19 mouse cellular contexts compared by ENCODE assay signal in genomic region chr7:109636086-109636792, GRCm38 (mm10).
DNase-seq lines count a peak whose midpoint lies in the region; ATAC-seq lines count a peak whose summit lies in the region.
"Had no signal": no experiment of that assay in that cellular context is flagged by ENCODE, and none has a peak within 500 bp of the region (broad histone marks: within the 10 kb centered on the region; RNA-seq: fewer than 3 reads in every experiment).

No protein-coding gene starts in this region.

- H3K27me3 ChIP-seq in heart, embryonic 11.5 days (ENCODE audit: control insufficient read depth, insufficient read depth, low read length): no peaks in the 10 kb centered on the region
- no peaks in the 10 kb centered on the region; the same call in 1 of the 2 replicates for H3K27me3 ChIP-seq in liver, embryonic 13.5 days

- intact Hi-C loops in heart, postnatal 14 days (cut with DNase I): loop anchor here (5.0 kb wide), 1 partner anchor 36 kb away; no protein-coding TSS in a partner anchor

- 54% methylated on average over 8 of the region's 8 CpGs for WGBS in heart, embryonic 11.5 days (ENCODE audit: insufficient replicate concordance)
- WGBS in liver, embryonic 13.5 days (ENCODE audit: insufficient replicate concordance): 44% methylated on average over 8 of the region's 8 CpGs

- H3K4me1 ChIP-seq in heart, embryonic 11.5 days (ENCODE audit: control insufficient read depth, insufficient read depth, low read length): peaks cover 23% of the 10 kb centered on the region
- peaks cover 77% of the 10 kb centered on the region for H3K4me1 ChIP-seq in liver, embryonic 13.5 days (replicated peaks)

- H3K4me2 ChIP-seq in heart, embryonic 11.5 days: peak overlapping the region; percentile 29; the same call in 1 of the 2 replicates
- peak overlapping the region; percentile 71 for H3K4me2 ChIP-seq in liver, embryonic 13.5 days

- no peak overlapping the region for H3K27ac ChIP-seq in heart, embryonic 11.5 days (ENCODE audit: low read depth, low read length)
- peak overlapping the region; percentile 97 for H3K27ac ChIP-seq in liver, embryonic 13.5 days
- H3K27ac ChIP-seq: forebrain, embryonic 10.5 days had no signal

- no peak overlapping the region for H3K4me3 ChIP-seq in heart, embryonic 11.5 days (ENCODE audit: low read depth, low read length)
- H3K4me3 ChIP-seq in liver, embryonic 13.5 days (replicated peaks): peak overlapping the region; percentile 44
- H3K4me3 ChIP-seq: forebrain, embryonic 10.5 days had no signal

- no peaks in the 10 kb centered on the region for H3K9me3 ChIP-seq in heart, embryonic 11.5 days (replicated peaks; ENCODE audit: control insufficient read depth, low read length)
- H3K9me3 ChIP-seq in liver, embryonic 13.5 days (replicated peaks): no peaks in the 10 kb centered on the region
- H3K9me3 ChIP-seq: forebrain, embryonic 10.5 days had no signal

- no peak for ATAC-seq in heart, embryonic 11.5 days (replicated peaks; ENCODE audit: insufficient number of reproducible peaks, low FRiP score, low TSS enrichment)
- ATAC-seq in liver, embryonic 13.5 days (ENCODE audit: low read depth): peak; percentile 96
- ATAC-seq: activated CD4-positive, CD25-positive, alpha-beta regulatory T cell, adult 4 months; hindbrain, embryonic 16.5 days had no signal

- H3K9ac ChIP-seq in heart, embryonic 11.5 days (ENCODE audit: low read depth, low read length): no peak overlapping the region
- peak overlapping the region; percentile 77 for H3K9ac ChIP-seq in liver, embryonic 13.5 days

- no peaks in the 10 kb centered on the region for H3K36me3 ChIP-seq in heart, embryonic 11.5 days (ENCODE audit: control insufficient read depth, insufficient read depth, low read length)
- no peaks in the 10 kb centered on the region for H3K36me3 ChIP-seq in liver, embryonic 13.5 days
- H3K36me3 ChIP-seq: forebrain, embryonic 10.5 days had no signal

- DNase-seq in heart, postnatal 14 days: no peak
- peak; percentile 61 for DNase-seq in 3T3-L1 (ENCODE audit: low read depth, low spot score)
- DNase-seq in NIH3T3 (ENCODE audit: low read depth): peak; percentile 50
- peak; percentile 82 for DNase-seq in liver, embryonic 13.5 days
- DNase-seq in frontal cortex, postnatal 10 days (ENCODE audit: low spot score in 2 of 2): no peak
- DNase-seq in layer of hippocampus, adult 8-10 months (ENCODE audit: low spot score in 2 of 2): no peak
- DNase-seq in B cell, adult 2 months: no peak
- DNase-seq: adrenal gland, postnatal 25 days; cerebellum, postnatal 14 days; kidney, adult 11 months; kidney, postnatal 4 days; lung, postnatal 14 days; right cerebral cortex, adult 18-20 months; spleen, adult 18-20 months; thymus, adult 2 months had no signal

Comparison
In these comparisons a context has a peak if more than half of its experiments do, and no peak if none do; other contexts are left out.
1. DNase-seq: peak in 3T3-L1 (single experiment), NIH3T3 (single experiment) and liver, embryonic 13.5 days (single experiment); none in heart, postnatal 14 days (0 of 2), frontal cortex, postnatal 10 days (0 of 2), layer of hippocampus, adult 8-10 months (0 of 2) and B cell, adult 2 months (0 of 2).